Mouse (Mus musculus) heart, postnatal 25 days (tissue): ENCODE measurements around the gene Vash2. TPM values are rescaled to one million over a fixed set of nuclear protein-coding genes. Genes with fewer than 3 reads are reported as not detected.

Experiments
- DNase-seq: peaks from one replicate; pipeline ENCODE4 v3.0.0; 2022; ENCODE audit warnings: low spot score
- intact Hi-C: fragments of 180-260 bp; cut with DNase I; formaldehyde crosslinking; loops from one replicate; pipeline ENCODE4 v1.15.1; 2025
- total RNA-seq, 2 experiments: library from RNA; stranded (reverse); gene quantifications; 2 replicates each; pipeline ENCODE4 v1.2.3; 2021

Vash2 gene
- total RNA-seq, 2 experiments from 2014 or later: 0.62 to 0.64 TPM

- intact Hi-C loops: no loop called here
Measured at GRCm38 (mm10) chr1:190978001-190978400, 1.1 kb downstream of the Vash2 start.

GRCm38 (mm10) chr1:190976887-190977573 is 2.1 kb downstream of the Vash2 start:
- intact Hi-C loops: no loop called here
- DNase-seq: no peak

More at GRCm38 (mm10) chr1:190978001-190978400, 1.1 kb downstream of the Vash2 start:
- DNase-seq: no peak

GRCm38 (mm10) chr1:190974833-190975232 is 4.3 kb downstream of the Vash2 start:
- intact Hi-C loops: no loop called here
- no peak for DNase-seq

- DNase-seq: no peak
- intact Hi-C loops: no loop called here
Measured at GRCm38 (mm10) chr1:190974191-190974590, 4.9 kb downstream of the Vash2 start.

- DNase-seq: peak; percentile 54
- intact Hi-C loops: no loop called here
Measured at GRCm38 (mm10) chr1:190972612-190973192, 6.4 kb downstream of the Vash2 start.

GRCm38 (mm10) chr1:190971708-190972610 is 7.1 kb downstream of the Vash2 start:
- intact Hi-C loops: no loop called here
- no peak for DNase-seq

- DNase-seq: no peak
- intact Hi-C loops: no loop called here
Measured at GRCm38 (mm10) chr1:190968010-190968409, 11.1 kb downstream of the Vash2 start.

GRCm38 (mm10) chr1:190964992-190965780 is 13.9 kb downstream of the Vash2 start:
- intact Hi-C loops: no loop called here

GRCm38 (mm10) chr1:190962760-190963159 is 16.3 kb downstream of the Vash2 start:
- intact Hi-C loops: no loop called here
- no peak for DNase-seq

More at GRCm38 (mm10) chr1:190964992-190965780, 13.9 kb downstream of the Vash2 start:
- DNase-seq: no peak

- no peak for DNase-seq
- intact Hi-C loops: no loop called here
Measured at GRCm38 (mm10) chr1:190958821-190959220, 20.3 kb downstream of the Vash2 start.

GRCm38 (mm10) chr1:190953009-190953408 is 26.1 kb downstream of the Vash2 start:
- intact Hi-C loops: no loop called here
- DNase-seq: no peak

- DNase-seq: no peak
- intact Hi-C loops: no loop called here
Measured at GRCm38 (mm10) chr1:190951014-190951413, 28.1 kb downstream of the Vash2 start.

- no peak for DNase-seq
- intact Hi-C loops: loop anchor here (10.0 kb wide), 1 partner anchor 326 kb away; no protein-coding TSS in a partner anchor
Measured at GRCm38 (mm10) chr1:190948846-190949245, 30.2 kb downstream of the Vash2 start.

GRCm38 (mm10) chr1:190948439-190948838 is 30.7 kb downstream of the Vash2 start:
- intact Hi-C loops: loop anchor here (10.0 kb wide), 1 partner anchor 326 kb away; no protein-coding TSS in a partner anchor
- no peak for DNase-seq

- DNase-seq: no peak
- intact Hi-C loops: loop anchor here (10.0 kb wide), 1 partner anchor 327 kb away; no protein-coding TSS in a partner anchor
Measured at GRCm38 (mm10) chr1:190947986-190948385, 31.1 kb downstream of the Vash2 start.

- DNase-seq: no peak
- intact Hi-C loops: loop anchor here (2.0 to 10.0 kb wide), 3 partner anchors 131 to 331 kb away; no protein-coding TSS in a partner anchor
Measured at GRCm38 (mm10) chr1:190944109-190944760, 34.9 kb downstream of the Vash2 start.

GRCm38 (mm10) chr1:190939803-190940202 is 39.3 kb downstream of the Vash2 start:
- intact Hi-C loops: loop anchor here (10.0 kb wide), 1 partner anchor 335 kb away; no protein-coding TSS in a partner anchor
- no peak for DNase-seq

GRCm38 (mm10) chr1:190930181-190930580 is 48.9 kb downstream of the Vash2 start:
- no peak for DNase-seq
- intact Hi-C loops: no loop called here
